Mouse (Mus musculus) stomach, embryonic 14.5 days (tissue): Measurements from ENCODE around the gene Tmem220. TPM values are rescaled to one million over a fixed set of nuclear protein-coding genes. Genes with fewer than 3 reads are reported as not detected.

Experiments
- ATAC-seq: fragments of 200-750 bp; cut with Nextera tagmentation; 2 replicates; pipeline ENCODE4 v1.8.0; 2017; ENCODE audit warnings: low read depth, moderate TSS enrichment; ENCODE audit not compliant: insufficient number of reproducible peaks, insufficient read depth, low FRiP score
- H3K27ac ChIP-seq: fragments of 300-500 bp; sonication (generic); 2 replicates; pipeline ENCODE4 v1.5.1; 2014; ENCODE audit warnings: mild to moderate bottlenecking, low read length, moderate library complexity, mixed read lengths
- H3K27me3 ChIP-seq: fragments of 300-500 bp; sonication (generic); 2 replicates; pipeline ENCODE4 v1.6.1; 2014; ENCODE audit warnings: low read length, control low read depth, mixed read lengths; ENCODE audit not compliant: control insufficient read depth, insufficient read depth
- H3K36me3 ChIP-seq: fragments of 300-500 bp; sonication (generic); 2 replicates; pipeline ENCODE4 v1.6.1; 2014; ENCODE audit warnings: mild to moderate bottlenecking, control low read depth, low read length, moderate library complexity, mixed read lengths; ENCODE audit not compliant: control insufficient read depth, insufficient read depth
- H3K4me1 ChIP-seq: fragments of 300-500 bp; sonication (generic); 2 replicates; pipeline ENCODE4 v1.6.1; 2014; ENCODE audit warnings: low read length, control low read depth, mixed read lengths; ENCODE audit not compliant: control insufficient read depth, insufficient read depth
- H3K4me2 ChIP-seq: fragments of 300-500 bp; sonication (generic); replicated peaks from 2 replicates; pipeline ENCODE4 v1.6.1; 2014; ENCODE audit warnings: low read depth, low read length, control low read depth
- H3K4me3 ChIP-seq: fragments of 300-500 bp; sonication (generic); 2 replicates; pipeline ENCODE4 v1.5.1; 2014; ENCODE audit warnings: low read depth, low read length, control low read depth
- H3K9ac ChIP-seq: fragments of 300-500 bp; sonication (generic); replicated peaks from 2 replicates; pipeline ENCODE4 v1.6.1; 2014; ENCODE audit warnings: low read depth, mild to moderate bottlenecking, control low read depth, low read length, moderate library complexity, mixed read lengths
- H3K9me3 ChIP-seq: fragments of 300-500 bp; sonication (generic); 2 replicates; pipeline ENCODE4 v1.6.1; 2016; ENCODE audit warnings: low read depth, low read length, control low read depth; ENCODE audit not compliant: control insufficient read depth
- WGBS: fragments of 180-500 bp; shearing (Covaris S2); extraction: QIAGEN DNeasy Blood & Tissue Kit; methylation state at CpG from one replicate; pipeline ENCODE4 v1.1.7; 2014; 5-methylcytosine and 5-hydroxymethylcytosine counted together
- polyA plus RNA-seq: library from polyadenylated mRNA; unstranded; fragments of >200 nt; fragmentation: Nextera tagmentation; extraction: Ambion mirVana; gene quantifications from 2 replicates; pipeline ENCODE4 v1.2.1, GENCODE M21; 2014

Gene Tmem220
- polyA plus RNA-seq, 1 experiment from 2014 or later: 2.2 TPM

GRCm38 (mm10) chr11:67043007-67043406 lies 18.1 kb downstream of the Tmem220 start:
- H3K4me1 ChIP-seq: no peaks in the 10 kb centered on the region
- no peak overlapping the region for H3K4me2 ChIP-seq
- no peak overlapping the region for H3K27ac ChIP-seq
- H3K36me3 ChIP-seq: peaks cover 25% of the 10 kb centered on the region
- no peaks in the 10 kb centered on the region for H3K27me3 ChIP-seq
- no peak overlapping the region for H3K4me3 ChIP-seq
- H3K9ac ChIP-seq: no peak overlapping the region
- 58% methylated on average over 8 of the region's 8 CpGs for whole genome bisulfite sequencing
- no peaks in the 10 kb centered on the region for H3K9me3 ChIP-seq
- no peak for ATAC-seq

DNA sequence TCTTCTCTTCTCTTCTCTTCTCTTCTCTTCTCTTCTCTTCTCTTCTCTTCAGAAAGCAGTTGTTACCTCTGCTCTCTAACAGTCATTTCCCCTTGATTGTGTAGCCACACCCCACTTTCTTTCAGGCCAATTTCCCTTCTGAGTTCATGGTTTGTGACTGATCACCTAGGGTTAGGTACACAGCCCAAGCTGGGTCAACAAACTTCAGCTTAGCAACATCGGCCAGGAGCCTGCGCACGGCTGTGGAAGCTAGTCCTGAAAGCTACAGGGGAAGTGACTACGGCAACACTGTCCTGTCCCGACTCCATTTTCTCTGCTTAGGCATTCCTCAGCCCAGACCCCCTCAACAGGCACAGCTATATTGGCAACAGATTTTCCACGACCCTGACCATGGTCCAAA lies 20.0 kb downstream of the Tmem220 start:
- no peaks in the 10 kb centered on the region for H3K27me3 ChIP-seq
- H3K9ac ChIP-seq: no peak overlapping the region
- H3K27ac ChIP-seq: no peak overlapping the region
- H3K4me1 ChIP-seq: no peaks in the 10 kb centered on the region
- H3K36me3 ChIP-seq: peaks cover 13% of the 10 kb centered on the region
- no peaks in the 10 kb centered on the region for H3K9me3 ChIP-seq
- no peak overlapping the region for H3K4me3 ChIP-seq
- ATAC-seq: peak; percentile 83
- 65% methylated on average over 6 of the region's 6 CpGs for WGBS
- H3K4me2 ChIP-seq: no peak overlapping the region

GRCm38 (mm10) chr11:67047199-67047598 lies 22.2 kb downstream of the Tmem220 start:
- no peaks in the 10 kb centered on the region for H3K9me3 ChIP-seq
- H3K4me2 ChIP-seq: no peak overlapping the region
- WGBS: 87% methylated on average over 5 of the region's 5 CpGs
- no peak for ATAC-seq
- no peak overlapping the region for H3K27ac ChIP-seq
- H3K36me3 ChIP-seq: 0 out of 2 replicates have a peak, but pooled peaks cover 3% of the 10 kb centered on the region
- H3K9ac ChIP-seq: no peak overlapping the region
- H3K4me1 ChIP-seq: no peaks in the 10 kb centered on the region; the same call in 1 of the 2 replicates
- no peak overlapping the region for H3K4me3 ChIP-seq
- no peaks in the 10 kb centered on the region for H3K27me3 ChIP-seq

DNA sequence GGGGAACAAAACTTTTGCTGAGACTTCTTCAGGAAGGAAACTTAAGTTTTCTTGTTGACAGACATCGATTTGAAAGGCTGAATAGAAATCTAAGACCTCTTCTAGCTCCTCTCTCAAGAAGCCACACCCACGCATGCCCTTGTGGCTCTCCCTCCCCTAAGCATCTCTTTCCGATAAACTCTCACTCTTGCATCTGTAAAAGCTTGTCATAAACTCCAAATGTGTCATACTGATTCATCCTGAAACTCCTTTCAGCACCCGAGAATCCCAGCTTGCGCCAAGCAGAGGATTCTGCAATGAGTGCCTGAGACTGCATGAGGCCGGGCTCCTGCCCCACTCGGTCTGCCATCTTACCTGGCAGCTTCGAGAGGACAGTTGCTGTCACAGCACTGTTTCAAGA lies 23.5 kb downstream of the Tmem220 start:
- H3K4me3 ChIP-seq: no peak overlapping the region
- H3K4me2 ChIP-seq: no peak overlapping the region
- H3K9ac ChIP-seq: no peak overlapping the region
- H3K4me1 ChIP-seq: peaks cover 4% of the 10 kb centered on the region
- H3K27me3 ChIP-seq: no peaks in the 10 kb centered on the region
- ATAC-seq: no peak
- H3K36me3 ChIP-seq: no peaks in the 10 kb centered on the region
- no peak overlapping the region for H3K27ac ChIP-seq
- WGBS: 86% methylated on average over 8 of the region's 8 CpGs
- no peaks in the 10 kb centered on the region for H3K9me3 ChIP-seq

DNA sequence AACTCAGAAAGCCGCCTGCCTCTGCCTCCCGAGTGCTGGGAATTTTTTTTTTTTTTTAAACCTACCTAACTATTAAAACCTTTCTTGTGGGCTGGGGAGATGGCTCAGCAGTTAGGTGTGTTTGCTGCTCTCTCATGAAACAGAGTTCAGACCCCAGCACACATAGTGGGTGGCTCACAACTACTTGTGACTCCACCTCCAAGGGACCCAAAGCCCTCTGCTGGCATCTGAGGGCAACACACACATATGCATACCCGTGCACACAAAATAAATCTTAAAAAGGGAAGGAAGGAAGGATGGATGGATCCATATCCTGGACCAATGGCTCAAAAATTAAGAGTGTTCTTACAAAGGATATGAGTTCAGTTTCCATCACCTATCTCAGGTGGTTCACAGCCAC lies 24.3 kb downstream of the Tmem220 start:
- no peak for ATAC-seq
- peaks cover 8% of the 10 kb centered on the region for H3K4me1 ChIP-seq
- no peaks in the 10 kb centered on the region for H3K27me3 ChIP-seq
- no peak overlapping the region for H3K27ac ChIP-seq
- H3K36me3 ChIP-seq: no peaks in the 10 kb centered on the region
- 85% methylated on average over 3 of the region's 3 CpGs for WGBS
- H3K9me3 ChIP-seq: no peaks in the 10 kb centered on the region
- H3K9ac ChIP-seq: no peak overlapping the region
- no peak overlapping the region for H3K4me2 ChIP-seq
- no peak overlapping the region for H3K4me3 ChIP-seq

DNA sequence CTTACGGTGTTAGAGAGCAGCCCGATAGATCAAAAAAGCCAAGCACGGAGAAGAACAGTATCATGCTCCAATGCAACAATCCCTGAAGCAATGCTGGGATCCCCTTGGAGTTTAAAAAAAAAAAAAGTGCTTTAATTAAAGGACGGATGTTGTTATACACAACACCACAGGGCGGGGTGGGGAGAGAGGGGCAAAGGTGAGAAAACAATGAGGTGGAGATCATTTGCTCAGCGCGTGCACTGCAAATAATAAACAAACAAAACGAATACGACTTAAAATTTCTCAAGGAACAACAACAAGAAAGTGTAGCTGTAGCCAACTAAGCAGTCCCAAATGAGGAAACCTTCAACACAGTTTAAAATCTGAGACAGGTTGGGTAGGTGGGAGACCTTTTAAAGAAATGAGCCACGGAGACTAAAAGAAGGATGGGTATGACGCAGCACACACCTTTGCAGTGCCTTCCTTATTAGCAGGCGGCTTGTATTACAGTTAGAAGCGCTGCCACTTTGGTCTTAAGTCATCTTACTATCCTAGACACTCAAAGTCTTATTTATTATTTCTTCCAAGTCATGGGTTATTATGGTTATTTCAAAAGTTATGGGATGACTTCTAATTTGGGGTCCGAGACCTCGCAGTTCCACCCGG lies 26.8 kb downstream of the Tmem220 start:
- peak overlapping the region; percentile 93 for H3K4me3 ChIP-seq
- peak overlapping the region; percentile 64 for H3K9ac ChIP-seq
- H3K36me3 ChIP-seq: peaks cover 11% of the 10 kb centered on the region
- no peaks in the 10 kb centered on the region for H3K9me3 ChIP-seq
- peaks cover 8% of the 10 kb centered on the region for H3K4me1 ChIP-seq
- H3K4me2 ChIP-seq: peak overlapping the region; percentile 76
- H3K27ac ChIP-seq: peak overlapping the region; percentile 66; the same call in 1 of the 2 replicates
- 7% methylated on average over 16 of the region's 16 CpGs for WGBS
- H3K27me3 ChIP-seq: no peaks in the 10 kb centered on the region
- ATAC-seq: no peak; the same call in 1 of the 2 replicates

GRCm38 (mm10) chr11:67052321-67052952 lies 27.5 kb downstream of the Tmem220 start, which contains the start of the genes Adprm and Sco1:
Adprm (minus strand) TSS chr11:67052594.
Sco1 (plus strand) TSS chr11:67052670.
- ATAC-seq: peak; percentile 92
- under 1% methylated on average over 50 of the region's 50 CpGs for WGBS

GRCm38 (mm10) chr11:67054754-67055365 lies 29.9 kb downstream of the Tmem220 start:
- no peak overlapping the region for H3K9ac ChIP-seq
- ATAC-seq: no peak
- no peak overlapping the region for H3K27ac ChIP-seq
- H3K4me1 ChIP-seq: peaks cover 8% of the 10 kb centered on the region
- no peaks in the 10 kb centered on the region for H3K27me3 ChIP-seq
- no peak overlapping the region for H3K4me3 ChIP-seq
- H3K4me2 ChIP-seq: no peak overlapping the region
- H3K9me3 ChIP-seq: no peaks in the 10 kb centered on the region
- H3K36me3 ChIP-seq: peaks cover 37% of the 10 kb centered on the region
- 86% methylated on average over 8 of the region's 8 CpGs for WGBS

More at GRCm38 (mm10) chr11:67052321-67052952, 27.5 kb downstream of the Tmem220 start, which contains the start of the genes Adprm and Sco1:
- Histone ChIP-seq H3K4me3 (peak within 1 kb of the TSS; percentile 93), H3K9ac (peak within 1 kb of the TSS; percentile 64), H3K4me2 (peak within 1 kb of the TSS; percentile 76), H3K36me3 (peaks cover 17% of the 10 kb centered on the region), H3K27ac (peak within 1 kb of the TSS; percentile 66; the same call in 1 of the 2 replicates), H3K9me3 (no peaks in the 10 kb centered on the region), H3K4me1 (peaks cover 8% of the 10 kb centered on the region), H3K27me3 (no peaks in the 10 kb centered on the region)
